7 mouse cellular contexts compared by ENCODE assay signal in the genomic region with DNA sequence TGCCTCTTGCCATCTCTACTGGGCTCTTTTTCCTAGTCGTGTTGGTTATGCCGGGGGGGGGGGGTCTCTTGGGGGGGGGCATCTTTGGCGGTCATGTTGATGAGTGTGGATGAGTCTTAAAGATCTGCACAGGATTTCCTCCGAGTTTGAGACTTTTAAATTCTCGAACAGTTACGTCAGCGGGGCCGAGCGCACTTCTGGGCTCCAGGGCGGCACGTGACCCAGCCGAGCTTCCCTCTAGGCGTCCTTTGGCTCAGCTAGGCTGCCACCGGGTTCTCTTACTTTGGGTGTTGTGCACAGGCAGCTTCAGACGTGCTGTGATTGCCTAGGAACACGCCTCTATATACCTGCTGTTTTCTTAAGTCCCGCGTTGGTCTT.
A peak's percentile ranks its signal among the peaks of the same experiment; 100 is the strongest.
DNase-seq lines count a peak whose midpoint lies in the region; ATAC-seq lines count a peak whose summit lies in the region.

No protein-coding gene starts in this region.

- peaks cover 22% of the 10 kb centered on the region for H3K4me1 ChIP-seq in brown adipose tissue, adult 24 weeks (ENCODE audit: control insufficient read depth, insufficient read depth, insufficient read length, low read length)
- H3K4me1 ChIP-seq in intestine, embryonic 14.5 days (replicated peaks; ENCODE audit: control insufficient read depth, insufficient read depth, low read length), result peaks cover 18% of the 10 kb centered on the region
- peaks cover 46% of the 10 kb centered on the region for H3K4me1 ChIP-seq in neural tube, embryonic 13.5 days (replicated peaks)

- H3K4me2 ChIP-seq in intestine, embryonic 14.5 days (ENCODE audit: low read length), result peak overlapping the region; percentile 90
- H3K4me2 ChIP-seq in neural tube, embryonic 13.5 days, result peak overlapping the region; percentile 97

- peak overlapping the region; percentile 69 for H3K4me3 ChIP-seq in brown adipose tissue, adult 24 weeks (ENCODE audit: insufficient read depth, low read depth, low read length)
- H3K4me3 ChIP-seq in intestine, embryonic 14.5 days (ENCODE audit: low read depth, low read length), result peak overlapping the region; percentile 69
- H3K4me3 ChIP-seq in neural tube, embryonic 13.5 days, result peak overlapping the region; percentile 55

- H3K27ac ChIP-seq in brown adipose tissue, adult 24 weeks (replicated peaks; ENCODE audit: low read depth, low read length), result peak overlapping the region; percentile 99
- peak overlapping the region; percentile 98 for H3K27ac ChIP-seq in intestine, embryonic 14.5 days (ENCODE audit: low read depth)
- peak overlapping the region; percentile 86 for H3K27ac ChIP-seq in neural tube, embryonic 13.5 days (replicated peaks)

- peak; percentile 83 for DNase-seq in MN1 (ENCODE audit: low spot score)
- DNase-seq in gastrocnemius, postnatal 25 days, result peak; percentile 80
- peak; percentile 83 for DNase-seq in intestine, embryonic 14.5 days (ENCODE audit: low spot score)
- DNase-seq in lung, adult 18-20 months, result peak; percentile 91 to 92
- peak; percentile 71 for DNase-seq in thymus, postnatal 4 days

- H3K36me3 ChIP-seq in intestine, embryonic 14.5 days (ENCODE audit: control insufficient read depth, insufficient read depth, low read length), result no peaks in the 10 kb centered on the region
- no peaks in the 10 kb centered on the region for H3K36me3 ChIP-seq in neural tube, embryonic 13.5 days

- no peaks in the 10 kb centered on the region for H3K9me3 ChIP-seq in intestine, embryonic 14.5 days (ENCODE audit: control insufficient read depth, low read length)
- no peaks in the 10 kb centered on the region for H3K9me3 ChIP-seq in neural tube, embryonic 13.5 days

- peak; percentile 67 for ATAC-seq in intestine, embryonic 14.5 days (replicated peaks; ENCODE audit: low FRiP score, low TSS enrichment, low read depth)
- ATAC-seq in neural tube, embryonic 13.5 days (ENCODE audit: low read depth), result peak; percentile 62

- under 1% methylated on average over 18 of the region's 18 CpGs for WGBS in intestine, embryonic 14.5 days
- under 1% methylated on average over 18 of the region's 18 CpGs for WGBS in neural tube, embryonic 13.5 days

- H3K9ac ChIP-seq in intestine, embryonic 14.5 days (ENCODE audit: low read length), result peak overlapping the region; percentile 93
- H3K9ac ChIP-seq in neural tube, embryonic 13.5 days, result peak overlapping the region; percentile 76

- no peaks in the 10 kb centered on the region for H3K27me3 ChIP-seq in intestine, embryonic 14.5 days (replicated peaks; ENCODE audit: control insufficient read depth, insufficient read depth, low read length)
- H3K27me3 ChIP-seq in neural tube, embryonic 13.5 days, result 0 out of 2 replicates have a peak, but pooled peaks cover 9% of the 10 kb centered on the region

Comparison
In these comparisons a context has a peak if more than half of its experiments do, and no peak if none do; other contexts are left out.
1. Peak in every context shown above with its lines: DNase-seq, ATAC-seq, H3K4me3 ChIP-seq and H3K27ac ChIP-seq.